Mouse (Mus musculus) olfactory bulb, adult 2 months (tissue): Measurements from ENCODE around the gene Golt1b.

ENCODE experiments used
- CTCF ChIP-seq: fragments of 200-500 bp; IDR thresholded peaks from 2 replicates; pipeline ENCODE4 v1.5.1; 2012; ENCODE audit warnings: low read depth, mild to moderate bottlenecking, low read length, moderate library complexity; ENCODE audit not compliant: insufficient read depth
- POLR2A ChIP-seq: fragments of 200-500 bp; IDR thresholded peaks from 2 replicates; pipeline ENCODE4 v1.6.1; 2012; ENCODE audit warnings: mild to moderate bottlenecking, low read depth, low read length, moderate library complexity; ENCODE audit not compliant: insufficient read depth

- TF ChIP-seq CTCF: no peak
- TF ChIP-seq POLR2A: no peak
These were observed 38.0 kb downstream of the Golt1b start for GRCm38 (mm10) chr6:142424976-142425375.
